Mouse (Mus musculus) left cerebral cortex, adult 11 months (tissue): ENCODE measurements around the gene Mrpl57.

ENCODE experiments used
- DNase-seq: peaks from one replicate; pipeline ENCODE4 v3.0.0; 2022; ENCODE audit warnings: low spot score

Mrpl57 gene

DNA sequence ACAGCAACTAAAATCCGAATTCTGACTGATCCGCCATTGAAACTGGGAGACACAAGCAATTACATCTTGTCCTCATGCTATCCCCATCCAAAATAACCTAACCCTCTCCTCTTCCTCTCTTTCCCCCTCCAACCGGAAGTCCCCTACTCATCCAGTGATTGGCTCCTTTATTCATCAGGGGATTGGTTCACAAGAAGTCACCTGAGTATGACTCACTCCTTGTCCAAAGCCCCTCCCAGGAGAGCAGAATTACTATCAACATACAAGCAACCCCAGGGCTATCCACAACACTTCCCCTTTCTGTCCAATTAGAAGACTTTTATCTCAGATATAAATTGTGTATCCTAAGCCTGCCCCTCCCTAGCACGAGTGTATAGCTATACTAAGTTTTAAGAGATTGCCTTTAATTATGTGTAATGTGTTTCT is 36.0 kb downstream of the Mrpl57 start:
- DNase-seq = no peak

DNA sequence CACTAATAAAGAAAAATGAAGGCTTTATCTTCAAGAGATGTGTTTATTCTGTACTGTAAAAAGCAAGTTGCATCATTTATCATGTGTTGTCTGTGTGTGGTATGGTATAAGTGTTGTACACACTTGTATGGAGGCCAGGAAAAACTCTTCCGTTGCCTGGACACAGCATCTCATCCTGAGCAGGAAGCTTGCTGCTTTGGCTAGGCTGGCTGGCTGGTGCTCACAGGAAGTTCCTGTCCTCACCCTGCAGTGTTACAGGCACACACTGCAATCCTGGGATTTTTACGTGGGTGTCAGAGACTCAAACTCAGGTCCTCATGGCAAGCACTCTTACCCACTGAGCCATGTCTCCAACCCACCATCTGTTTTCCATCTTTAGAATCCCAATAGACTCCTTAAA is 37.1 kb downstream of the Mrpl57 start:
- DNase-seq = no peak

DNA sequence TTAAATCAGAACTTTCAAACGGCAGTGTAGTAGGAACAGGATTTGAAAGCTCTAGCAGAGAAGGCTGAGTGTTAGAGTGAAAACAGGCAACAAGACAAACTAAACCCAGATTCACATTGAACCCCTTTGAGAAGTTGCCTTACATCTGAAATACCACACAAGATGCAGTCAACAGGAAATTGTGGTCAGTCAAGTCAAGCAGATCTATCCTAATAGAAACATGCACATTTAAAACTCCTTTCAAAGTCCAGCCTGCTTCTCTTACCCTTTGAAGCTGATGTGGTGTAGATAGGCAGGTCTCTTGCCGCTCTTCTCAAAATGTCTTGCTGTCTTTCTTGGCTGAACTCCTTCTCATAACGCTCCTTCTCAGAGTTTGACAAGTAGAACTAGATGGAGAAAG is 39.2 kb downstream of the Mrpl57 start:
- no peak for DNase-seq

DNA sequence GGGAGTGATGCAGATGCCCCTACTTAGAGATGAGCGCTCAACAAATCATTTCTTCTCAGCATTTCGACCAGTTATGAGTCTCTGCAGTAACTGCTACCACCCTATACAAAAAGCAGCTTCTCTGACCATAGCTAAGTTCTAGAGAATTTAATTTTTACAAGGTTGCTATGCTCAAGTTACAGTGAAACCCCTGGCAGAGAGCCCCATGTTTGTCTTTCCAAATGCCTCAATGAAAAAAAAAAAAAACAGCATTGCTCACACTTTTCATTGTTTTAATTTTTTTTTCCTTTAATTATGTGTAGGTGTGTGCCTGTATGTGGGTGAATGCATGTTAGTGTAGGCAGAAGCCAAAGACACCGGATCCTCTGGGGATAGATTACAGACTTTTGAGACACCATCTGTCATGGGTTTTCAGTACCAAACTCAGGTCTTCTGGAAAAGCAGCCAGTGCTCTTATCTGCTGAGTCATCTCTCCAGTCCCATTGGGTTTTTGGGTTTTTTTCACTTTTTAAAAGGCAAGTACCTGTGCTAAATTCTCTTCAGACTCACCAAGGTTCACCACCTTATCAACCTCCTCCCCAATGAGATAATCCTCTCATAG is 40.7 kb downstream of the Mrpl57 start:
- no peak for DNase-seq

DNA sequence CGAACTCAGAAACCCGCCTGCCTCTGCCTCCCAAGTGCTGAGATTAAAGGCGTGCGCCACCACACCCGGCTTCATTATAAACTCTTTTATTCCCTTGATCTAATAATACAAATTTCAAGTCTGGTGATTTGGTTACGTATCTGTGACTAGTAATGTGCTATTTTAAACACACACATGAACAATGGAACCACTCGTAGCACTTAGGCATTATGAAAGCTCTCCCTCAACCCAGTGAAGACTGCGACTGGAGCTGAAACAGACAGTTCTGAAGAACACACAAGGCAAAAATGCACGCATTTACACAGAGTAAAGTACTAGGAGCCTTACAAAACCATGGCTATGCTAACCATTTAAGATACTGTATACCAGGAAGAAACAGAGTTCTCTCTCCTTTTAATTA is 51.9 kb downstream of the Mrpl57 start:
- DNase-seq = no peak
